Mouse (Mus musculus) cerebellum, adult 2 months (tissue): Measurements from ENCODE around the gene Tnpo1.

Experiments
- CTCF ChIP-seq: fragments of 200-500 bp; IDR thresholded peaks from 2 replicates; pipeline ENCODE4 v1.5.1; 2011; ENCODE audit warnings: low read depth, mild to moderate bottlenecking, control low read depth, low read length, moderate library complexity, borderline replicate concordance; ENCODE audit not compliant: insufficient read depth
- POLR2A ChIP-seq: fragments of 200-500 bp; IDR thresholded peaks from 2 replicates; pipeline ENCODE4 v1.6.1; 2011; ENCODE audit warnings: low read length, control low read depth, borderline replicate concordance; ENCODE audit not compliant: insufficient read depth

GRCm38 (mm10) chr13:98825574-98825973 is 100.6 kb downstream of the Tnpo1 start:
- no peak for TF ChIP-seq POLR2A
- TF ChIP-seq CTCF: no peak
